Mouse (Mus musculus): Measurements from ENCODE around the gene 1700013G24Rik. TPM values are rescaled to one million over a fixed set of nuclear protein-coding genes. Genes with fewer than 3 reads are reported as not detected.

The 1700013G24Rik gene
- polyA plus RNA-seq (2014; fragmentation: Illumina TruSeq; extraction: RNeasy Lipid Tissue Mini Kit (QIAGEN cat#74804); ENCODE audit: low read depth, low replicate concordance) = 19.4 TPM

GRCm38 (mm10) chr4:137453234-137453767, at the start of gene 1700013G24Rik:
1700013G24Rik (plus strand) TSS chr4:137453284.

DNA sequence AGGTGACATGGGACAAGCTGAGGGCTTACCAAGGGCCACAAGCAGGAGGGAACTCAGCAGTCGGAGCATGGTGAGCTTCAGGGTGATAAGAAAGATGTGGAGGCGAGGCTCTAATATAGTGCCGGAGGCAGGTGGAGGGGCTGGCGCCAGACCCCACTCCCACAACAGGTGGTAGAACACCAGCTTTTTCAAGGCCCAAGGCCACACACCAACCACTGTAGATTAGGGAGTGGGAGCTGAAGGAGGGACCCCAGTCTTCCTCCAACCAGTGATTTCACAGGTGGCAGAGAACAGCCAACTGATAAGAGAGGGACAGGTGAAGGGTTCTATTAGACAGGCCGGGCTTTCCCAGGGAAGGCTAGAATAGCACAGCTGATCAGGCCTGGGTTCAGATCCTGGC, 43.4 kb upstream of the 1700013G24Rik start, which contains the start of gene Cela3a:
Cela3a (minus strand) TSS at position 101 of the 400 bp plus-strand sequence.

DNA sequence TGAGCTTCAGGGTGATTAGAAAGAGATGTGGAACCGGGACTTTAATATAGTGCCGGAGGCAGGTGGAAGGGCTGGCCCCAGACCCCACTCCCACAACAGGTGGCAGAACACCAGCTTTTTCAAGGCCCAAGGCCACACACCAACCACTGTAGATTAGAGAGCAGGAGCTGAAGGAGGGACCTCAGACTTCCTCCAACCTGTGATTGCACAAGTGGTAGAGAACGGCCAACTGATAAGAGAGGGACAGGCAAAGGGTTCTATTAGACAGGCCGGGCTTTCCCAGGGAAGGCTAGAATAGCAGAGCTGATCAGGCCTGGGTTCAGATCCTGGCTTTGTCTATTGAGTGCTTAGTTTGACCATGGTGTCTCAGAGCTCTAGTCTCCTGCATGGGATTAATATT, 22.6 kb upstream of the 1700013G24Rik start, which contains the start of gene Cela3b:
Cela3b (minus strand) TSS at position 39 of the 400 bp plus-strand sequence.

DNA sequence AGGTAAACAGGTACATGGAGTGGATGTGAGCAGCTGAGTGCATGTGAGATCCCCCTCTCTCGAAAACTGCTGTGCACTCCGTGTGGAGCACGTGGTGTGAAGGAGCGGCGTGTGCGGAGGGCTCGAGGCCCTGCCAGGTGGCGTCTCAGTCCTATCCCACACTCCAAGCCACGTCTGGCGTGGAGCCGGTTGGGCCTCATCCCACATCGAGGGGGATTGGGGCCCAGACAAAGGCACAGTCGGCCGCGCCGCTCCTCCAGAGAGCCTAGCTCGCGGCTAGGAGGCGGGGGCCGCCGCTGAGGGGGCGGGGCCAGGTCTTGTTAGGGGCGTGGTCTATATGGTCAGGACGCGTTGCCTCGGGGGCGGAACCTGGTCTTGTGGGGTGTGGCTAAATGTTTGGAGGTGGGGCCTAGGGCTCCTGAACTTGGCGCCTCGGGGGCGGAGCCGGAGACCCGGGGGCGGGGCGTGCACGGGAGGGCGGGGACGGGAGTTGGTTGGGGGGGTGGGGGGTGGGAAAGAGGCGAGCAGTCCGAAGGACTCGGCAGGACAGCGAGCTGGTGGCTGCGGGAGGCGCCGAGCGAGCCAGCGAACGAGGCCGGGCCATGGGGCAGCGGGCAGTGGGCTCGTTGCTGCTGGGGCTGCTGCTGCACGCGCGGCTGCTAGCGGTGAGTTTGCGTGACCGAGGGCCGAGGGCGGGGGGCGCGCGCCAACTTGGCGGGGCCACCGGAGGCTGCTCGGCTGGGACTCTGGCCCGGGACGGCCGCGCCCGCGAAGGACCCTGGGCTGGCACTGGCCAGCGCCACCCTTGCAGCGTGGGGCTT, 15.4 kb downstream of the 1700013G24Rik start, which contains the start of gene Hspg2:
Hspg2 (plus strand) TSS at position 510 of the 821 bp plus-strand sequence.

Other genes with a start within 250 kb of the 1700013G24Rik start
- gene Wnt4, start 175.8 kb upstream of the 1700013G24Rik start, polyA plus RNA-seq (2014; fragmentation: Illumina TruSeq; extraction: RNeasy Lipid Tissue Mini Kit (QIAGEN cat#74804); ENCODE audit: low read depth, low replicate concordance) = not detected
- 209 TPM for gene Cdc42, start 95.6 kb upstream of the 1700013G24Rik start, polyA plus RNA-seq (2014; fragmentation: Illumina TruSeq; extraction: RNeasy Lipid Tissue Mini Kit (QIAGEN cat#74804); ENCODE audit: low read depth, low replicate concordance)
- not detected for gene Cela3a, start 43.5 kb upstream of the 1700013G24Rik start, polyA plus RNA-seq (2014; fragmentation: Illumina TruSeq; extraction: RNeasy Lipid Tissue Mini Kit (QIAGEN cat#74804); ENCODE audit: low read depth, low replicate concordance)
- not detected for gene Cela3b, start 22.7 kb upstream of the 1700013G24Rik start, polyA plus RNA-seq (2014; fragmentation: Illumina TruSeq; extraction: RNeasy Lipid Tissue Mini Kit (QIAGEN cat#74804); ENCODE audit: low read depth, low replicate concordance)
- 0.03 TPM for gene Hspg2, start 15.5 kb downstream of the 1700013G24Rik start, polyA plus RNA-seq (2014; fragmentation: Illumina TruSeq; extraction: RNeasy Lipid Tissue Mini Kit (QIAGEN cat#74804); ENCODE audit: low read depth, low replicate concordance)
- gene Ldlrad2, start 121.3 kb downstream of the 1700013G24Rik start, polyA plus RNA-seq (2014; fragmentation: Illumina TruSeq; extraction: RNeasy Lipid Tissue Mini Kit (QIAGEN cat#74804); ENCODE audit: low read depth, low replicate concordance) = not detected
- gene Usp48, start 140.5 kb downstream of the 1700013G24Rik start, polyA plus RNA-seq (2014; fragmentation: Illumina TruSeq; extraction: RNeasy Lipid Tissue Mini Kit (QIAGEN cat#74804); ENCODE audit: low read depth, low replicate concordance) = 66.2 TPM
- 0.21 TPM for gene Rap1gap, start 211.4 kb downstream of the 1700013G24Rik start, polyA plus RNA-seq (2014; fragmentation: Illumina TruSeq; extraction: RNeasy Lipid Tissue Mini Kit (QIAGEN cat#74804); ENCODE audit: low read depth, low replicate concordance)

Data from testis, adult 10 weeks (tissue).